Mouse (Mus musculus): ENCODE data around the gene Tsacc. TPM values are rescaled to one million over a fixed set of nuclear protein-coding genes. Genes with fewer than 3 reads are reported as not detected.
A peak's percentile ranks its signal among the peaks of the same experiment; 100 is the strongest.
"Not testable (repeated sequence)": the region's sequence is repeated elsewhere in the genome, so short reads cannot be mapped to it uniquely, and the experiment has no call there.

Tsacc gene
- polyA plus RNA-seq, 1 experiment from 2014 or later: 7.2 TPM

- H3K4me3 ChIP-seq (ENCODE audit: low read depth, low read length): no peak within 1 kb of the TSS
- no peak for TF ChIP-seq CTCF (IDR thresholded peaks at IDR 0.05; ENCODE audit: low read depth)
These were observed 9.7 kb downstream of the Tsacc start, which contains the start of gene Gm38392 for GRCm38 (mm10) chr3:88287110-88287509. Gene Gm38392, minus strand, starts transcription at chr3:88287210.

GRCm38 (mm10) chr3:88285565-88285895 lies 11.3 kb downstream of the Tsacc start:
- not testable (repeated sequence) for H3K9me3 ChIP-seq (ENCODE audit: control insufficient read depth); H3K27me3 ChIP-seq (replicated peaks; ENCODE audit: control insufficient read depth, insufficient read depth, low read length); H3K4me1 ChIP-seq (replicated peaks; ENCODE audit: control insufficient read depth, insufficient read depth, low read length); H3K4me2 ChIP-seq (replicated peaks; ENCODE audit: low read depth); H3K27ac ChIP-seq (ENCODE audit: low read depth, low read length); H3K36me3 ChIP-seq (ENCODE audit: control insufficient read depth, insufficient read depth); H3K4me3 ChIP-seq (ENCODE audit: low read depth, low read length); H3K9ac ChIP-seq (ENCODE audit: low read depth, low read length); ATAC-seq
- WGBS: no CpG with 5 or more reads among the region's 2 CpGs

More at GRCm38 (mm10) chr3:88287110-88287509, 9.7 kb downstream of the Tsacc start, which contains the start of gene Gm38392:
- Histone ChIP-seq H3K27me3 (replicated peaks; ENCODE audit: control insufficient read depth, insufficient read depth, low read length) (no peaks in the 10 kb centered on the region), H3K9ac (ENCODE audit: low read depth, low read length) (no peak within 1 kb of the TSS), H3K4me2 (replicated peaks; ENCODE audit: low read depth) (no peak within 1 kb of the TSS), H3K9me3 (ENCODE audit: control insufficient read depth) (no peaks in the 10 kb centered on the region), H3K4me1 (replicated peaks; ENCODE audit: control insufficient read depth, insufficient read depth, low read length) (no peaks in the 10 kb centered on the region), H3K36me3 (ENCODE audit: control insufficient read depth, insufficient read depth) (no peaks in the 10 kb centered on the region), H3K27ac (ENCODE audit: low read depth, low read length) (no peak within 1 kb of the TSS)
- no peak for ATAC-seq
- WGBS: 93% methylated on average over 4 of the region's 4 CpGs

DNA sequence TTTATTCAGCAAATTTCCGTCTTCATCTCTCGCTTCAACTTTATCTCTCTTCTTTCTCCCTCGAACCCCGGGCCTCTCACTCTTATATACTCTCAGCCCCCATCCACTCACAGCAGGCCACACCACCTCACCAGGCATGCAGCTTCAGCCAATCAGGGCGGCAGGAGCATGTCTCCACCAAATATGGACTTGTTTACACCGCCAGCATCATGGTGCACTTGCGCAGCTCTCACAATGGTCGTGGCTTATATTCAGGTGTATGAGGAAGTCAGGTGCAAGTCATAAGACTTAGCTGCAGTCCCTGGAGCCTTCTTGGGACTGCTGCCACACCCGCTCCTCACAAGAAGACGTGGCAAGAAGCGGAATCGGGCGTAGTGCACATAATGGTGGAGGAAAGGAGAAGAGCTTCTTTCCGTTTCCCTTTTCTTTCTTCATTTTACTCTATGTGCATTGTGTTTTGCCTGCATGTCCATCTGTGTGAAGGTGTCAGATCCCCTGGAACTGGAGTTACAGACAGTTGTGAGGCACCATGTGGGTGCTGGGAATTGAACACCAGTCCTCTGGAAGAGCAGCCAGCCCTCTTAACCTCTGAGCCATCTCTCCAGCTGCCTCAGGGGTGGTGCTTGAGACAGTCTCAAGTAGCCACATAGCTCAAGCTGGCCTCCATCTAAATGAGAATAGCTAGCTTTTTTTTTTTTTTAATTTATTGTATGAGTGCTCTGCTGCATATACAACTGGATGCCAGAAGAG lies 11.8 kb downstream of the Tsacc start:
- not testable (repeated sequence) for H3K9me3 ChIP-seq (ENCODE audit: control insufficient read depth); H3K27me3 ChIP-seq (replicated peaks; ENCODE audit: control insufficient read depth, insufficient read depth, low read length); H3K4me1 ChIP-seq (replicated peaks; ENCODE audit: control insufficient read depth, insufficient read depth, low read length); H3K9ac ChIP-seq (ENCODE audit: low read depth, low read length); H3K36me3 ChIP-seq (ENCODE audit: control insufficient read depth, insufficient read depth); H3K4me2 ChIP-seq (replicated peaks; ENCODE audit: low read depth); H3K27ac ChIP-seq (ENCODE audit: low read depth, low read length); ATAC-seq; H3K4me3 ChIP-seq (ENCODE audit: low read depth, low read length)
- WGBS: 92% methylated on average over 14 of the region's 14 CpGs

DNA sequence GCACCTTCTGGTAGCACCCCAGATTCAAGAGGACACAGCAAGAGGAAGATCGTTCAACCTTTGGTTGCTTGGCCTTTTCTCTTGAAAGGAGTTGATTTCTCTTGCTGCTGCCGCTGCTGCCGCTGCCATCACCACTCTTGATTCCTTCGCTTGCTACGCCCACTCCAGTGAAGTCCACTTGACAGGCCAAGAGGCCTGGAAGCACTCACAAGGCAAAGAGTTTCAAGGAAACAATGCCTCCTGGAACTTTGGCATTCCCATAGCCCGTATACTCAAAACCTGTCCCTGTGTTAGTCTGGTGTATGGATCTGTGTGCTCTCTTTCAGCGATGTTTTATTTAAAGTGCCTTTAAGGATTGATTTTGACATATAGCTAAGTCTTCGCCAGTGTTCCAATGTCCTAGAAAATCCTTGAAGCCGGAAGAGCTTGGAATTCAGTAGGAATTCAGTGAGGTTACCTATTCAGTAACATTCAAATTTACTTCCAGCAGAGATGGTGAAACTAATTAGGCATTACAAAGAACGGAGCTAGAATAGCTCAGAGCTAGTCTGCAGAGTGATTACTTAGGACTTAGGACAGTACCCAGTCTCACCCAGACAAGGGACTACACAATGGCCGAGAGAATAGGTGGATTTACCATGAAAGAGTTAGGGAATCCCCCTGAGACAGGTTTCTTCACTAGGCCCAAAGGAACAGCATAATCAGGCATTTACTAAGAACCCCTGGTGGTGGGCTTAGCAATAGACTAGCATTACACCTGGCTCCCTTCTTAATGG lies 15.5 kb downstream of the Tsacc start:
- not testable (repeated sequence) for H3K9me3 ChIP-seq (ENCODE audit: control insufficient read depth); H3K4me1 ChIP-seq (replicated peaks; ENCODE audit: control insufficient read depth, insufficient read depth, low read length); H3K9ac ChIP-seq (ENCODE audit: low read depth, low read length); H3K4me2 ChIP-seq (replicated peaks; ENCODE audit: low read depth); ATAC-seq; H3K4me3 ChIP-seq (ENCODE audit: low read depth, low read length); H3K27ac ChIP-seq (ENCODE audit: low read depth, low read length); H3K36me3 ChIP-seq (ENCODE audit: control insufficient read depth, insufficient read depth); H3K27me3 ChIP-seq (replicated peaks; ENCODE audit: control insufficient read depth, insufficient read depth, low read length)
- 76% methylated on average over 11 of the region's 11 CpGs for WGBS

DNA sequence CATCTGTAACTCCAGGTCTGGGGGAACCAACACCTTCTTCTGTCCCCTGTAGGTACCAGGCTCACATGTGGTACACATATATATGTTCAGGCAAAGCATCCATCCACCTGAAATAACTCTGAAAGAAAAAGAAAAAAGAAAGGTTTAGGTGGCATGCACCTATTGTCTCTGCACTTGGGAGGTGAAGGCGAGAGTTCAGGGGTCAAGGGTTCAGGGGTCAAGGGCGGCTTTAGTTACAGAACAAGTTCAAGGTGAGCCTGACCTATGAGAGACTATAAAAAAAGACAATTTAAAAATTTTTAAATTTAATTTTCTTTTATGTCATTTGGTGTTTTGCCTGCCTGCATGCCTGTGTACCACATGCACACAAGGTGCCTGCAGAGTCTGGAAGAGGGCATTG lies 16.8 kb downstream of the Tsacc start:
- H3K9me3 ChIP-seq (ENCODE audit: control insufficient read depth): no peaks in the 10 kb centered on the region
- ATAC-seq: no peak
- H3K27ac ChIP-seq (ENCODE audit: low read depth, low read length): no peak overlapping the region
- no peaks in the 10 kb centered on the region for H3K4me1 ChIP-seq (replicated peaks; ENCODE audit: control insufficient read depth, insufficient read depth, low read length)
- H3K36me3 ChIP-seq (ENCODE audit: control insufficient read depth, insufficient read depth): no peaks in the 10 kb centered on the region
- no peak for TF ChIP-seq CTCF (IDR thresholded peaks at IDR 0.05; ENCODE audit: low read depth)
- WGBS: 92% methylated on average over 2 of the region's 2 CpGs
- H3K4me3 ChIP-seq (ENCODE audit: low read depth, low read length): no peak overlapping the region
- H3K9ac ChIP-seq (ENCODE audit: low read depth, low read length): no peak overlapping the region
- no peak overlapping the region for H3K4me2 ChIP-seq (replicated peaks; ENCODE audit: low read depth)
- H3K27me3 ChIP-seq (replicated peaks; ENCODE audit: control insufficient read depth, insufficient read depth, low read length): no peaks in the 10 kb centered on the region

GRCm38 (mm10) chr3:88276529-88277143 lies 20.2 kb downstream of the Tsacc start:
- TF ChIP-seq CTCF (IDR thresholded peaks at IDR 0.05; ENCODE audit: low read depth): peak; percentile 77
- no peak for ATAC-seq

More at GRCm38 (mm10) chr3:88276529-88277143, 20.2 kb downstream of the Tsacc start:
- no peaks in the 10 kb centered on the region for H3K4me1 ChIP-seq (replicated peaks; ENCODE audit: control insufficient read depth, insufficient read depth, low read length)
- H3K4me3 ChIP-seq (ENCODE audit: low read depth, low read length): no peak overlapping the region
- no peak overlapping the region for H3K9ac ChIP-seq (ENCODE audit: low read depth, low read length)
- H3K27ac ChIP-seq (ENCODE audit: low read depth, low read length): no peak overlapping the region
- H3K27me3 ChIP-seq (replicated peaks; ENCODE audit: control insufficient read depth, insufficient read depth, low read length): no peaks in the 10 kb centered on the region
- no peaks in the 10 kb centered on the region for H3K36me3 ChIP-seq (ENCODE audit: control insufficient read depth, insufficient read depth)
- H3K9me3 ChIP-seq (ENCODE audit: control insufficient read depth): no peaks in the 10 kb centered on the region
- 44% methylated on average over 7 of the region's 7 CpGs for WGBS
- H3K4me2 ChIP-seq (replicated peaks; ENCODE audit: low read depth): no peak overlapping the region

All from intestine, postnatal 0 days (tissue).